Mouse (Mus musculus) adrenal gland, adult 2 months (tissue): ENCODE data around the gene Cfap58. TPM values are rescaled to one million over a fixed set of nuclear protein-coding genes. Genes with fewer than 3 reads are reported as not detected.

Source experiments
- DNase-seq: peaks from one replicate; pipeline ENCODE4 v3.0.0; 2021
- long read RNA-seq: library from polyadenylated mRNA; stranded (forward); transcript quantifications from one replicate; pipeline ENCODE4 v2.0.0, GENCODE M21; 2021
- polyA plus RNA-seq: library from polyadenylated mRNA; depleted of rRNA; stranded (reverse); fragments of >200 nt; gene quantifications from 2 replicates; pipeline ENCODE4 v1.2.3, GENCODE M21; 2012; rRNA removed
- total RNA-seq, 2 experiments: library from RNA; stranded (reverse); gene quantifications; 2 replicates each; pipeline ENCODE4 v1.2.3; 2021

Cfap58 gene
- not detected for total RNA-seq
- not detected in 2 replicates for polyA plus RNA-seq
- long read RNA-seq = 0 reads

GRCm38 (mm10) chr19:47937443-47938406, at the start of gene Cfap58:
Gene Cfap58 (plus strand): TSS chr19:47937675.
- peak; percentile 55 for DNase-seq

- DNase-seq = no peak
These were observed 49.4 kb upstream of the Cfap58 start for GRCm38 (mm10) chr19:47888037-47888436.

GRCm38 (mm10) chr19:47890489-47891130, 46.9 kb upstream of the Cfap58 start:
- DNase-seq = peak; percentile 40

GRCm38 (mm10) chr19:47891562-47892312, 45.7 kb upstream of the Cfap58 start:
- no peak for DNase-seq

GRCm38 (mm10) chr19:47893092-47893491, 44.4 kb upstream of the Cfap58 start:
- no peak for DNase-seq

- no peak for DNase-seq
These were observed 38.9 kb upstream of the Cfap58 start for GRCm38 (mm10) chr19:47898472-47899079.

- no peak for DNase-seq
These were observed 37.5 kb upstream of the Cfap58 start for GRCm38 (mm10) chr19:47900012-47900411.

GRCm38 (mm10) chr19:47900558-47900957, 36.9 kb upstream of the Cfap58 start:
- no peak for DNase-seq

- peak; percentile 65 for DNase-seq
These were observed 34.9 kb upstream of the Cfap58 start for GRCm38 (mm10) chr19:47902316-47903201.

- no peak for DNase-seq
These were observed 33.8 kb upstream of the Cfap58 start for GRCm38 (mm10) chr19:47903679-47904078.

GRCm38 (mm10) chr19:47905081-47905480, 32.4 kb upstream of the Cfap58 start:
- no peak for DNase-seq

- DNase-seq = no peak
These were observed 31.9 kb upstream of the Cfap58 start for GRCm38 (mm10) chr19:47905603-47906002.

- DNase-seq = peak; percentile 42
These were observed 29.9 kb upstream of the Cfap58 start for GRCm38 (mm10) chr19:47907596-47907995.

GRCm38 (mm10) chr19:47908961-47909371, 28.5 kb upstream of the Cfap58 start:
- no peak for DNase-seq

GRCm38 (mm10) chr19:47909387-47910116, 27.9 kb upstream of the Cfap58 start:
- peak; percentile 54 for DNase-seq

GRCm38 (mm10) chr19:47910117-47910618, 27.3 kb upstream of the Cfap58 start:
- no peak for DNase-seq

- DNase-seq = no peak
These were observed 26.7 kb upstream of the Cfap58 start for GRCm38 (mm10) chr19:47910751-47911150.

- DNase-seq = no peak
These were observed 24.1 kb upstream of the Cfap58 start for GRCm38 (mm10) chr19:47913344-47913743.

- DNase-seq = no peak
These were observed 23.3 kb upstream of the Cfap58 start for GRCm38 (mm10) chr19:47914191-47914590.

GRCm38 (mm10) chr19:47915251-47915650, 22.2 kb upstream of the Cfap58 start:
- DNase-seq = no peak
